In genomic region chr11:49263149-49263548, GRCm38 (mm10) we compare ENCODE assay signal across 24 mouse cellular contexts. TPM values are rescaled to one million over a fixed set of nuclear protein-coding genes. Genes with fewer than 3 reads are reported as not detected.
"Had no signal": no experiment of that assay in that cellular context is flagged by ENCODE, and none has a peak within 500 bp of the region (broad histone marks: within the 10 kb centered on the region; RNA-seq: fewer than 3 reads in every experiment).

No protein-coding gene starts in this region.

- H3K9me3 ChIP-seq: midbrain, embryonic 10.5 days; midbrain, embryonic 12.5 days; neural tube, embryonic 13.5 days; neural tube, embryonic 15.5 days had no signal

- H3K9ac ChIP-seq: lung, embryonic 14.5 days; midbrain, embryonic 12.5 days; neural tube, embryonic 15.5 days had no signal

- ATAC-seq: midbrain, embryonic 16.5 days had no signal

- DNase-seq: lung, adult 18-20 months; lung, embryonic 14.5 days; lung, postnatal 10 days; lung, postnatal 4 days; midbrain, embryonic 14.5 days; retina, postnatal 1 day; right cerebral cortex, adult 18-20 months; right cerebral cortex, postnatal 25 days; right cerebral cortex, postnatal 4 days; spleen, adult 18-20 months; thymus, postnatal 14 days; thymus, postnatal 36 days had no signal

- H3K4me1 ChIP-seq: midbrain, embryonic 10.5 days; midbrain, embryonic 12.5 days; neural tube, embryonic 13.5 days; neural tube, embryonic 15.5 days had no signal

- H3K27me3 ChIP-seq: midbrain, embryonic 12.5 days; neural tube, embryonic 13.5 days; neural tube, embryonic 15.5 days had no signal

- H3K27ac ChIP-seq: midbrain, embryonic 10.5 days; midbrain, embryonic 12.5 days; neural tube, embryonic 13.5 days; neural tube, embryonic 15.5 days had no signal

- H3K4me2 ChIP-seq: lung, embryonic 14.5 days; midbrain, embryonic 12.5 days; neural tube, embryonic 13.5 days; neural tube, embryonic 15.5 days had no signal

- H3K4me3 ChIP-seq: midbrain, embryonic 10.5 days; midbrain, embryonic 12.5 days; myocyte; neural tube, embryonic 13.5 days; neural tube, embryonic 15.5 days had no signal

RNA-seq across cellular contexts. Expression of gene Olfr1393, which starts 15.0 kb away (rescaled TPM):
- polyA plus RNA-seq: lung, embryonic 14.5 days; midbrain, embryonic 16.5 days; myocyte; neural tube, embryonic 13.5 days; neural tube, embryonic 15.5 days; stomach, embryonic 14.5 days; stomach, embryonic 16.5 days; thymus, postnatal 0 days had no signal

RNA-seq across cellular contexts. Expression of gene Olfr1392, which starts 21.9 kb away (rescaled TPM):
- polyA plus RNA-seq: lung, embryonic 14.5 days; lung, embryonic 16.5 days; midbrain, embryonic 14.5 days; midbrain, embryonic 16.5 days; myocyte; neural tube, embryonic 11.5 days; neural tube, embryonic 13.5 days; neural tube, embryonic 15.5 days; thymus, postnatal 0 days had no signal

RNA-seq across cellular contexts. Expression of gene Olfr10, which starts 41.4 kb away (rescaled TPM):
- polyA plus RNA-seq: lung, embryonic 14.5 days; lung, embryonic 16.5 days; midbrain, embryonic 10.5 days; midbrain, embryonic 12.5 days; midbrain, embryonic 14.5 days; midbrain, embryonic 16.5 days; myocyte; neural tube, embryonic 11.5 days; neural tube, embryonic 13.5 days; neural tube, embryonic 15.5 days; small intestine, adult 2 months; stomach, embryonic 14.5 days; stomach, embryonic 16.5 days; thymus, postnatal 0 days had no signal

RNA-seq across cellular contexts. Expression of gene Olfr1391, which starts 59.4 kb away (rescaled TPM):
- polyA plus RNA-seq: lung, embryonic 14.5 days; lung, embryonic 16.5 days; midbrain, embryonic 10.5 days; midbrain, embryonic 12.5 days; midbrain, embryonic 14.5 days; midbrain, embryonic 16.5 days; myocyte; neural tube, embryonic 11.5 days; neural tube, embryonic 13.5 days; neural tube, embryonic 15.5 days; small intestine, adult 2 months; stomach, embryonic 14.5 days; stomach, embryonic 16.5 days; thymus, postnatal 0 days had no signal
